Mouse (Mus musculus): ENCODE data around the gene Taf5. TPM values are rescaled to one million over a fixed set of nuclear protein-coding genes. Genes with fewer than 3 reads are reported as not detected.

The Taf5 gene
- 8.6 and 8.7 TPM in 2 replicates for polyA plus RNA-seq (2016; fragmentation: Nextera tagmentation; extraction: Ambion mirVana)

DNA sequence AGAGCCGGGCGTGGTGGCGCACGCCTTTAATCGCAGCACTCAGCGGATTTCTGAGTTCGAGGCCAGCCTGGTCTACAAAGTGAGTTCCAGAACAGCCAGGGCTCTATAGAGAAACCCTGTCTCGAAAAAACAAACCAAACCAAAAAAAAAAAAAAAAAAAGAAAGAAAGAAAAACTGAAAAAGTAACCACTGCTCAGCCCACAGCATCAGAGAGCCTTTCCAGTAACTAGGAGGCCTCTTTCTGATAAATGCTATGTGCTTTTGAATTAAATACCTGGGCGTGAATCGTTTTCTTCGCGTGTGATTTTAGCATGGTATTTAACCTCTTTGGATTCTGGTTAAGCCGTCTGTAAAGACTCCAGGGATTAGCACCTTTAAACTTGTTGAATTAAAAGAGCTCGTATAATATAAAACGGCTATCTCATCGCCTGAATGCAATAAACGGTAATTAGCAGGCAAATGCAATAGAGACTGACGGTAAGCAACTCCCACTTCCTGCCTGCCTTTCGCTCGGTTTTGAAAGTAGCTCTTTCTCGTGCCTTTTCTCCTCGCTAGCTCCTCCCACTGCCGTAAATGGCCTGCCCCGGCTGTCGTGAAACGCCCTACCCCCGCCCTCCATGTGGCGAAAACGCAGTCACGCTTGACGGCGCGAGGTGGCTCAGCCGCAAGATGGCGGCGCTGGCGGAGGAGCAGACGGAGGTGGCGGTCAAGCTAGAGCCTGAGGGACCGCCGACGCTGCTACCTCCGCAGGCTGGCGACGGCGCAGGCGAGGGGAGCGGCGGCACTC, at the start of gene Taf5:
Gene Taf5, plus strand, starts transcription at position 651 of the 787 bp plus-strand sequence.
- Histone ChIP-seq H3K27ac (peak within 1 kb of the TSS; percentile 93), H3K36me3 (peaks cover 19% of the 10 kb centered on the region), H3K4me1 (peaks cover 9% of the 10 kb centered on the region), H3K27me3 (ENCODE audit: low read depth, poor library complexity, severe bottlenecking) (no peaks in the 10 kb centered on the region), H3K4me3 (peak within 1 kb of the TSS; percentile 100), H3K9me3 (replicated peaks) (no peaks in the 10 kb centered on the region)
- 12% methylated on average over 49 of the region's 49 CpGs for WGBS
- peak; percentile 97 for DNase-seq (ENCODE audit: low spot score)

DNA sequence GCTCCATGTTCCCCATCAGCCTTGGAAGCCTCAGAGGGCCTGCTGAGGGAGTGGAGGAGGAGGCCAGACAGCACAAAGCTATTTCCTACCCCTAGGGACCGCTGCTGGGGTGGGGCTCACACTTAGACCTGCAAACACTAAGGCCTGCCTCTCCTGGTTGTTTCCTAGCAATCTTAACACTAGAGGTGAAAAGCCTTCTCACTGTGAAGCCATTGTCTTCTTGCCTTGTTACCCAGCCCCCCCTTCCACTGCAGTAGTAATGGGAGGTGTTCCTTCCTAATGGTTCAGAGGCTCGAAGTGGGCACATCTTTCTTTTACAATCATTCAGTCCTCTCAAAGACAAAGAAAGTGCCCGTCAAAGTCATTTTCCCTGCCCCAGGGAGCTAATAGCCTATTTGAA, 49.7 kb upstream of the Taf5 start:
- DNase-seq (ENCODE audit: low spot score) = no peak
- H3K27ac ChIP-seq = no peak overlapping the region
- no peaks in the 10 kb centered on the region for H3K9me3 ChIP-seq (replicated peaks)
- WGBS = 9% methylated on average over 3 of the region's 3 CpGs
- H3K27me3 ChIP-seq (ENCODE audit: low read depth, poor library complexity, severe bottlenecking) = peaks cover 68% of the 10 kb centered on the region
- no peaks in the 10 kb centered on the region for H3K36me3 ChIP-seq
- H3K4me1 ChIP-seq = peaks cover 21% of the 10 kb centered on the region
- no peak overlapping the region for H3K4me3 ChIP-seq

DNA sequence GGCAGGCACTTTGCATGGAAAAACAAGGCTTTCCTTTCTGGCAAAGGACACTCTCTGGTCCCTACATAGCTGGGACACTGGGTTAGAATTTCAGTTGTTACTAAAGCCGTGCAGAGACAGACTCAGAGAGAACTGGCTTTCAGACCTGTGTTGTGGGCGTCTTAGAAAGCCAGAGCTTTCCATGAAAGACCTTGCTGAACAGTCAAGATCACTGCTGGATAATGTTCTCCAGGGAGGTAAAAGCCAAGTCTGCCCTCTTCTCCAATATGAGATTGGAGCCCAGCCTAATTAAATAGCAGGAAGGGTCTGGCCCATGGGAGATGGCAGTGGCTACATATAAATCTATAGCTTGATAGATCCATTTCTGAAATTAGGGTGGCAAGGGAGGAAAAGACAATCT, 49.2 kb upstream of the Taf5 start:
- no peak for DNase-seq (ENCODE audit: low spot score)
- H3K27me3 ChIP-seq (ENCODE audit: low read depth, poor library complexity, severe bottlenecking) = peaks cover 63% of the 10 kb centered on the region
- 51% methylated on average over 2 of the region's 2 CpGs for WGBS

DNA sequence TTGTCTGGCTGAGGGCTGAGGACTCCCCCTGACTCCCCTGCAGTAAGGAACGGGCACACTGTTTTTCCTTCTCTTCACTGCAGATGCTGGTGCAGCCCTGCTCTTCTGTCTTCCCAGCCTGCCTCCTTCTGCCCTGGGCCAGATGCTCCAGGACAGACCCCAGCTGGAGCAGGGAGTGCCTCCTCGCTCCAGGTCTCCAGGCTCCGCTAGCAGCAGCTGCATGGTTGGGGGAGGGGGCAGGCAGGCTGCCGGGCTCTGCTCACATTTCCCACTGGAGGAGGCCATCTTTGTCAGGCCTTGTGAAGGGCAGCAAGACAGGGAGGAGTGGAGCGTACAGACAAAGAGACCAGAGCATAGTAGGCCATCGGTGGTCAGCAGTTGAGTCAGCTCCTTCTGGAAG, 48.2 kb upstream of the Taf5 start:
- H3K9me3 ChIP-seq (replicated peaks) = no peaks in the 10 kb centered on the region
- peaks cover 53% of the 10 kb centered on the region for H3K27me3 ChIP-seq (ENCODE audit: low read depth, poor library complexity, severe bottlenecking)
- 30% methylated on average over 6 of the region's 6 CpGs for WGBS
- H3K4me3 ChIP-seq = no peak overlapping the region
- H3K36me3 ChIP-seq = no peaks in the 10 kb centered on the region
- peaks cover 24% of the 10 kb centered on the region for H3K4me1 ChIP-seq
- no peak for DNase-seq (ENCODE audit: low spot score)
- no peak overlapping the region for H3K27ac ChIP-seq

More for the DNA sequence above, 49.2 kb upstream of the Taf5 start:
- no peaks in the 10 kb centered on the region for H3K9me3 ChIP-seq (replicated peaks)
- H3K27ac ChIP-seq = no peak overlapping the region
- H3K36me3 ChIP-seq = no peaks in the 10 kb centered on the region
- H3K4me3 ChIP-seq = no peak overlapping the region
- peaks cover 21% of the 10 kb centered on the region for H3K4me1 ChIP-seq

DNA sequence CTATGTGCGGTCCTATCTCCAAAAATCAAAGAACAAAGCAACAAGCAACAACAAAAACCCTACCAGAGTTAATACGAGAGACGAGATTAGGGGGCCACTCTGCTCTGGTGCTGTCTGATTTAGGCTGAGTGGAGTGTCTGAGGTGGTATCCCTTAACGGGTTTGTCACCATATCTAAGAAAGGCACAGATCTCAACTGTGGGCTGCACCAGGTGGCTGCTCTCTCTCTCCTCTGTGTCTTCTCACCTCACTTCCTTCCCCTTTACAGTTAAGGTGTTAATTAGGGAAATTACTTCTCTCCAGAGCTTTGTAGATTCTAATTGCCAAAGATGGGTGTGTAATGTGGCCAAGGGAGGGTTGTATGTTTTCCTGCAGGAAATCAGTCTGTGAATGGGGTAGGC, 44.8 kb upstream of the Taf5 start:
- WGBS = 81% methylated on average over 4 of the region's 4 CpGs
- Histone ChIP-seq H3K27ac (no peak overlapping the region), H3K4me1 (peaks cover 16% of the 10 kb centered on the region), H3K27me3 (ENCODE audit: low read depth, poor library complexity, severe bottlenecking) (peaks cover 21% of the 10 kb centered on the region), H3K4me3 (no peak overlapping the region), H3K36me3 (no peaks in the 10 kb centered on the region), H3K9me3 (replicated peaks) (no peaks in the 10 kb centered on the region)
- no peak for DNase-seq (ENCODE audit: low spot score)

DNA sequence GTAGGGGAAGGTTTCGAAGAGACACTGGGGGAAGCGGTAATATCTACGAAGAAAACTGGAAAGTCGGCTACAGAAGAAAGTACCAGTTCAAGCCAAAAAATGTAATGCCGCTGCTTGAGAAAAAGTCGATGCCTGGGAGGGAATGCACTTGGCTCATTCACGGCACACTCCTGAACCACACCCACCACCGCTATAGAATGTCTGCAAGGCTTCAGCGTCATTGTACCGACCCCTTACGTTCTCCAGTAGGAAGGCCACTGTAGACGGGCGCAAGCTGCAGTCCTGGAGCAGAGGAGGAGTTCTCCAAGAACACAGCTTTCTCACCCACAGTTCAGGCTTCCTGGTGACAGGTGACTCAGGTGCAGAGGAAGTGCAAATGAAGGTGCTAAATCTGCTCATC, 44.0 kb upstream of the Taf5 start:
- no peak for DNase-seq (ENCODE audit: low spot score)
- WGBS = 90% methylated on average over 13 of the region's 13 CpGs
- H3K27me3 ChIP-seq (ENCODE audit: low read depth, poor library complexity, severe bottlenecking) = peaks cover 13% of the 10 kb centered on the region; the same call in 1 of the 2 replicates
- no peaks in the 10 kb centered on the region for H3K36me3 ChIP-seq
- H3K4me3 ChIP-seq = no peak overlapping the region
- H3K9me3 ChIP-seq (replicated peaks) = no peaks in the 10 kb centered on the region
- H3K4me1 ChIP-seq = peaks cover 16% of the 10 kb centered on the region
- H3K27ac ChIP-seq = no peak overlapping the region

DNA sequence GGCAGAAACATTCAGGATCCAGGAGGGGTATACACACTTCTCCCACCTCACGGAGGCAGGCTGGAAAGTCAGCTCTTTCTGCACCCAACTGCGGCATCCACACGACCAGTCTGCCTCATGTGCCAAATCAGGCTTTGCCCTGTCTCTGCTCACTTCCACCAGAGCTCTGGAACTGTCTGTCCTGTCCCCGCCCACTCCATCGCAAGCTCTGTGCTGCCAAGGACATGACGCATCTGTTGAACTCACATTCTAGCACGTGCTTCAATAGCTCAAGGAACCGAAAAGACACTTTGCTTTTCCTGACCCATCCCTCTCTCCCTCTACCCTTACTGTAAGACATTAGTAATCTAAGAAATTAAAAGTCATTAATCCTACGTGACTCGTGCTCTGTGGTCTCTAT, 42.6 kb upstream of the Taf5 start:
- DNase-seq (ENCODE audit: low spot score) = no peak
- no peaks in the 10 kb centered on the region for H3K36me3 ChIP-seq
- WGBS = 88% methylated on average over 10 of the region's 10 CpGs
- peaks cover 11% of the 10 kb centered on the region; the same call in 1 of the 2 replicates for H3K4me1 ChIP-seq
- no peaks in the 10 kb centered on the region for H3K9me3 ChIP-seq (replicated peaks)
- no peak overlapping the region for H3K27ac ChIP-seq
- H3K4me3 ChIP-seq = no peak overlapping the region
- 0 out of 2 replicates have a peak, but pooled peaks cover 2% of the 10 kb centered on the region for H3K27me3 ChIP-seq (ENCODE audit: low read depth, poor library complexity, severe bottlenecking)

DNA sequence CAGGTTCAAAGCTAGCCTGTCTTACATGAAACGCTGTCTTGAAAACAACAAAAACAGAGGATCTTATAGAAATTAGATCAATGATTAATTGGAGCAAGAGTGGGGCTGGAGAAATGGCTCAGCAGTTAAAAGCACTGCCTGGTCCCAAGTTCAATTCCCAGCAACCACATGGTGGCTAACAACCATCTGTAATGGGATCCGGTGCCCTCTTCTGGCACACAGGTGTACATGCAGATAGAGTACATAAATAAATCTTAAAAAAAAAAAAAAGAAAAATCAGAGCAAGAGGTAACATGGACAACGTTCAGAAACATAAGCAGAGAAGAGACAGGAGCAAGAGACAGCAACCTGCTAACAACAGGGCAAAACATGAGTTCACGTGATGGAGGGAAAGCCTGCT, 41.0 kb upstream of the Taf5 start:
- no peaks in the 10 kb centered on the region for H3K27me3 ChIP-seq (ENCODE audit: low read depth, poor library complexity, severe bottlenecking)
- H3K4me1 ChIP-seq = peaks cover 11% of the 10 kb centered on the region; the same call in 1 of the 2 replicates
- H3K9me3 ChIP-seq (replicated peaks) = no peaks in the 10 kb centered on the region
- H3K36me3 ChIP-seq = no peaks in the 10 kb centered on the region
- H3K4me3 ChIP-seq = no peak overlapping the region
- H3K27ac ChIP-seq = no peak overlapping the region
- no peak for DNase-seq (ENCODE audit: low spot score)
- 87% methylated on average over 4 of the region's 4 CpGs for WGBS

DNA sequence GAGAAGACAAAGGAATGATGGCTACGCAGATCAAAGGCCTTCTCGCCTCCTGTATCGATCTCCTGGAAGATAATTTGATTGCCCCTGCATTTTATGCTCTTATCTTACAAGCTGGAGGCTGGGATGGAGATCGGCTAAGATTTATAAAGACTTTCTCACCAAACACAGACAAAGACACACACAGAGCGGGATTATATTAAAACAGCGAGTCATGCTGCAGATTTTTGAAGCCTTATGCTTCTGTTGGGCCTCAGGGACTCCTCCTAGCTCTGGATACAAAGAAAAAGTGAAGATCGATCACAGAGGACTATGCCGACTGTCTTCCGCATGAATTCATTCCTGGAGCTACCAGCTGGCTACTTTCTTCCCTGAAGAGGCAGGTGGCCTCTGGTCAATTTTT, 37.8 kb upstream of the Taf5 start:
- H3K36me3 ChIP-seq = peaks cover 27% of the 10 kb centered on the region
- DNase-seq (ENCODE audit: low spot score) = no peak
- no peak overlapping the region for H3K27ac ChIP-seq
- no peaks in the 10 kb centered on the region for H3K27me3 ChIP-seq (ENCODE audit: low read depth, poor library complexity, severe bottlenecking)
- peaks cover 2% of the 10 kb centered on the region; the same call in 1 of the 2 replicates for H3K4me1 ChIP-seq
- 89% methylated on average over 9 of the region's 9 CpGs for WGBS
- H3K9me3 ChIP-seq (replicated peaks) = no peaks in the 10 kb centered on the region
- H3K4me3 ChIP-seq = no peak overlapping the region

DNA sequence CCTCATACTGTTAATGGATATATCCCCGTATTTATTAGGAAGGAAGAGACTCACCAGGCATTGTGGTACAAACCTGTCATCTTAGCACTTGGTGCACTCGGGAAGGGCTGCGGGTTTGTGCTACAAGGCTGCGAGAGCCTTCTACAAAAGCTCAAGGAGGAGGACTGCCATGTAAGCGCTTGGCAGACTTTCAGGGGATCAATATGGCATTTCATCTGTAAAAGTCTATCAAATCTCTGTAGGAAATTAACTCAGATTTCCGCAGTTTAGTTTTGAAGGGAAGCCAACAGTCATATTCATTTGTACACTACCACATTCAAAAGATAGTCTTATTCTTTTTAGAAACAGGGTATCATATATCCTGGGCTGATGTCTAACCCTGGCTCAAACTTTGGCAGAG, 35.8 kb upstream of the Taf5 start:
- 94% methylated on average over 6 of the region's 6 CpGs for WGBS
- peaks cover 47% of the 10 kb centered on the region for H3K36me3 ChIP-seq

DNA sequence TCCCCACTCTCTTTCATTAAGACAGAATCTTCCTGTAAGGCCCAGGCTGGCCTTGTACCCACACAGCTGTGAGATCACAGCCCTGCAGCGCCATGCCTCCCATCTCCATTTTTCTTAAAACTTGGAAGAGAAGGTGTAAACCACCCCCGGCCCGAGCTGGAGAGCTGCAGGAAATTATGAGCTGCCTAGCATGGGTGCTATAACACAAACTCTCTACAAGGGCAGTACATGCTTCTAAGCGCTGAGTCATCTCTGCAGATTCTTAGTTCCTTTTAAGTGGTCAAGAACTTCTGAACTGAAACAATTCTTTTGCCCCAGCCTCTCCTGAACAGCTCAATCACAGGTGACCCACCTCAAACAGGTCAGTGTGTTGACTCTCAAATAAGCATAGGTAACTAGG, 32.6 kb upstream of the Taf5 start:
- Histone ChIP-seq H3K27me3 (ENCODE audit: low read depth, poor library complexity, severe bottlenecking) (no peaks in the 10 kb centered on the region), H3K4me1 (no peaks in the 10 kb centered on the region), H3K4me3 (no peak overlapping the region), H3K9me3 (replicated peaks) (no peaks in the 10 kb centered on the region), H3K36me3 (peaks cover 78% of the 10 kb centered on the region), H3K27ac (no peak overlapping the region)
- DNase-seq (ENCODE audit: low spot score) = no peak
- 94% methylated on average over 4 of the region's 4 CpGs for WGBS

More for the DNA sequence above, 35.8 kb upstream of the Taf5 start:
- H3K27ac ChIP-seq = no peak overlapping the region
- no peak for DNase-seq (ENCODE audit: low spot score)
- no peaks in the 10 kb centered on the region for H3K27me3 ChIP-seq (ENCODE audit: low read depth, poor library complexity, severe bottlenecking)
- no peak overlapping the region for H3K4me3 ChIP-seq
- H3K4me1 ChIP-seq = no peaks in the 10 kb centered on the region
- H3K9me3 ChIP-seq (replicated peaks) = no peaks in the 10 kb centered on the region

DNA sequence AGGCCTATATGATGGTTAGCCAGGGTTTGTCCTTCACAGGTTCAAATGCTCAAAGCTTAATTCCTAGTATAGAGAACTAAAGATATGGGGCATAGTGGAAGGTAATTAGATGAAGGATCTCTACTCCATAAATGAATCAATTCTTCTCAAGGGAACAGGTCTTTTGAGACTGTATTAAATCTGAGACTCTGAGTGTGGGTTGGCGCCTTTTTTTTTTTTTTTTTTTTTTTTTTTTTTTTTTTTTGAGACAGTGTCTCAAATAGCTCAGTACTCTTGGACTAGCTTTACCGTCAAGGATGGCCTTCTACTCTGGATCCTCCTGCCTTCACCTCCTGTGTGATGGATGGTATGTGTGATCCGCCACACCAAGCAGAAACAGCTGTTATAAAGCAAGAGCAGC, 30.9 kb upstream of the Taf5 start:
- no peak overlapping the region for H3K4me3 ChIP-seq
- no peaks in the 10 kb centered on the region for H3K9me3 ChIP-seq (replicated peaks)
- no peaks in the 10 kb centered on the region for H3K27me3 ChIP-seq (ENCODE audit: low read depth, poor library complexity, severe bottlenecking)
- 89% methylated on average over 3 of the region's 3 CpGs for WGBS
- H3K36me3 ChIP-seq = peaks cover 94% of the 10 kb centered on the region
- DNase-seq (ENCODE audit: low spot score) = no peak
- H3K27ac ChIP-seq = no peak overlapping the region
- no peaks in the 10 kb centered on the region for H3K4me1 ChIP-seq

DNA sequence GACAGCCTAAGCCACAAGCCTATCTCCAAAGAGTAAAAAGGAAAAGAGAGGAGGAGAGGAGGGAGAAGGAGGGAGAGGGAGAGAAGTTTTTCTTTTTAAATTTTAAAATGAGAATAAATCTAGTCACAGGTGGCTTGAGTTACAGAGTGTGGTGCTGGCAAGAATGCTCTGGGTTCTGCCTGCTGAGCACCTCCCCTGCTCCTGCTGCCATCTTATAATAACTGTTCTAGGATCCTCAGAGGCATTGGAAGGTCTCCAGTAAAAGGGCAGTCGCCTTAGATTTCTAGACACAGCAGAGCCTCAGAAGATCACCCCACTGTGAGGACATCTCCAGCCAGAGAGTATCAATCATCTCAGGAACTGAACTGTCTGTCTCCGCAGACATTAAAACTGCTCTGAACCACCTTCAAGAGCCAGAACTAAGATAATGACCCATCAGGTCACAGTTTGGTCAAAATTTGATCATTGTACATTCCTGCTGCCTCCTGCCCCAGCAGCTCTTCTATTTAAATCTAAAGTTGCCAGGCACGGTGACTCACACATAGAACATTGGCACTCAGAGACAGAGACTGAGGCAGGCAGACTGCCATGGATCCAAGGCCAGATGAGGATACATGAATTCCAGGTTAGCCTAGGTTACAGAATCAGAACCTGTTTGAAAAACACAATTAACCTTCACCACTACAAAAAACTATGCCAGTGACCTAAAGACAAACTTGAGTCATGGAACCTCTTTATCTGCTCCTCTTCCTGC, 26.6 kb upstream of the Taf5 start:
- Histone ChIP-seq H3K27ac (no peak overlapping the region), H3K27me3 (ENCODE audit: low read depth, poor library complexity, severe bottlenecking) (no peaks in the 10 kb centered on the region), H3K9me3 (replicated peaks) (no peaks in the 10 kb centered on the region), H3K36me3 (peaks cover 94% of the 10 kb centered on the region), H3K4me1 (no peaks in the 10 kb centered on the region), H3K4me3 (no peak overlapping the region)
- no peak for DNase-seq (ENCODE audit: low spot score)
- 92% methylated on average over 3 of the region's 3 CpGs for WGBS
